15 mouse cellular contexts compared by ENCODE assay signal in the genomic region with DNA sequence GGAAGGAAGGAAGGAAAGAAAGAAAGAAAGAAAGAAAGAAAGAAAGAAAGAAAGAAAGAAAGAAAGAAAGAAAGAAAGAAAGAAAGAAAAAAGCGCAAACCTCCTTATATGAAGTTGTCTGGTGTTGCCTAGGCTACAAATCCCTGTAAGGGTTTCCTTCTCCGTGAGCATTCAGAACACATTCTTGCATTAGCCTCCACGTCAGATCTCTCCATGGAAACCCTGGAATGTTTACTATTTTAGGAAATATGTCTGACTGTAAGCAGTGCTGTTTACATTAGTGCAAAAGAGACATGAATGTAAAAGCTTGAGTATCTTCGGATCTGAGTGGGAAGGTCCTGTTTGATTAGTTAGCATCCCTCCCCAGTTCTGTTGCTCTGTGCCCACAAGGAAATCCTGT.
DNase-seq lines count a peak whose midpoint lies in the region; ATAC-seq and TF ChIP-seq lines count a peak whose summit lies in the region.
"Had no signal": no experiment of that assay in that cellular context is flagged by ENCODE, and none has a peak within 500 bp of the region (broad histone marks: within the 10 kb centered on the region; RNA-seq: fewer than 3 reads in every experiment).

No protein-coding gene starts in this region.

- TF ChIP-seq CTCF in embryonic fibroblast, embryonic 13.5 days (IDR thresholded peaks at IDR 0.05; ENCODE audit: borderline replicate concordance, insufficient read depth, low read length), result no peak

- no peak overlapping the region for H3K27ac ChIP-seq in hindbrain, embryonic 14.5 days
- no peak overlapping the region for H3K27ac ChIP-seq in hindbrain, embryonic 10.5 days
- H3K27ac ChIP-seq in midbrain, embryonic 14.5 days (replicated peaks; ENCODE audit: low read depth, low read length), result no peak overlapping the region
- no peak overlapping the region for H3K27ac ChIP-seq in midbrain, embryonic 15.5 days
- H3K27ac ChIP-seq in embryonic fibroblast, embryonic 13.5 days (ENCODE audit: insufficient read depth, low read length), result peak overlapping the region; percentile 40; the same call in 1 of the 2 replicates
- H3K27ac ChIP-seq: heart, adult 2 months; hindbrain, embryonic 15.5 days; liver, embryonic 13.5 days; neural tube, embryonic 15.5 days had no signal

- no peak overlapping the region for H3K4me3 ChIP-seq in hindbrain, embryonic 14.5 days (replicated peaks; ENCODE audit: low read length)
- H3K4me3 ChIP-seq in hindbrain, embryonic 10.5 days, result no peak overlapping the region
- no peak overlapping the region for H3K4me3 ChIP-seq in midbrain, embryonic 14.5 days (replicated peaks; ENCODE audit: low read depth, low read length)
- H3K4me3 ChIP-seq in midbrain, embryonic 15.5 days, result no peak overlapping the region
- H3K4me3 ChIP-seq in embryonic fibroblast, embryonic 13.5 days (ENCODE audit: insufficient read depth, low read length), result no peak overlapping the region
- H3K4me3 ChIP-seq: heart, adult 2 months; hindbrain, embryonic 15.5 days; liver, embryonic 13.5 days; neural tube, embryonic 15.5 days had no signal

- no peak for ATAC-seq in hindbrain, embryonic 14.5 days (ENCODE audit: low FRiP score)
- no peak for ATAC-seq in midbrain, embryonic 14.5 days (ENCODE audit: low FRiP score, low TSS enrichment)
- no peak; the same call in 1 of the 2 replicates for ATAC-seq in midbrain, embryonic 15.5 days (replicated peaks)

- no peak for TF ChIP-seq POLR2A in embryonic fibroblast, embryonic 13.5 days (IDR thresholded peaks at IDR 0.05; ENCODE audit: low read depth, low read length)

- H3K4me1 ChIP-seq in hindbrain, embryonic 14.5 days (replicated peaks; ENCODE audit: control insufficient read depth, insufficient read depth, low read length), result no peaks in the 10 kb centered on the region
- H3K4me1 ChIP-seq in hindbrain, embryonic 10.5 days (replicated peaks), result no peaks in the 10 kb centered on the region
- H3K4me1 ChIP-seq in midbrain, embryonic 14.5 days (ENCODE audit: control insufficient read depth, insufficient read depth, low read length), result no peaks in the 10 kb centered on the region
- no peaks in the 10 kb centered on the region for H3K4me1 ChIP-seq in midbrain, embryonic 15.5 days
- H3K4me1 ChIP-seq in embryonic fibroblast, embryonic 13.5 days (ENCODE audit: control insufficient read depth, insufficient read depth, low read length), result no peaks in the 10 kb centered on the region
- H3K4me1 ChIP-seq: hindbrain, embryonic 15.5 days; liver, embryonic 13.5 days; neural tube, embryonic 15.5 days had no signal

- H3K27me3 ChIP-seq in hindbrain, embryonic 14.5 days (ENCODE audit: control insufficient read depth, insufficient read depth, low read length), result no peaks in the 10 kb centered on the region
- H3K27me3 ChIP-seq in hindbrain, embryonic 10.5 days (ENCODE audit: insufficient read depth, poor library complexity, severe bottlenecking), result no peaks in the 10 kb centered on the region
- no peaks in the 10 kb centered on the region for H3K27me3 ChIP-seq in midbrain, embryonic 14.5 days (ENCODE audit: control insufficient read depth, insufficient read depth, low read length)
- H3K27me3 ChIP-seq in midbrain, embryonic 15.5 days (replicated peaks), result no peaks in the 10 kb centered on the region
- H3K27me3 ChIP-seq: hindbrain, embryonic 15.5 days; liver, embryonic 13.5 days; neural tube, embryonic 15.5 days had no signal

- H3K9me3 ChIP-seq in hindbrain, embryonic 14.5 days (ENCODE audit: control insufficient read depth, low read length), result no peaks in the 10 kb centered on the region
- H3K9me3 ChIP-seq in hindbrain, embryonic 10.5 days, result no peaks in the 10 kb centered on the region
- no peaks in the 10 kb centered on the region for H3K9me3 ChIP-seq in midbrain, embryonic 14.5 days (ENCODE audit: control insufficient read depth, low read length)
- H3K9me3 ChIP-seq in midbrain, embryonic 15.5 days, result no peaks in the 10 kb centered on the region
- H3K9me3 ChIP-seq: hindbrain, embryonic 15.5 days; liver, embryonic 13.5 days; neural tube, embryonic 15.5 days had no signal

- no peak overlapping the region for H3K9ac ChIP-seq in hindbrain, embryonic 14.5 days
- H3K9ac ChIP-seq in midbrain, embryonic 14.5 days (replicated peaks; ENCODE audit: low read length), result 0 out of 2 replicates have a peak overlapping the region, but pooled peaks have one; percentile 17
- no peak overlapping the region for H3K9ac ChIP-seq in midbrain, embryonic 15.5 days
- H3K9ac ChIP-seq: hindbrain, embryonic 15.5 days; liver, embryonic 13.5 days; neural tube, embryonic 15.5 days had no signal

- peak; percentile 42 for DNase-seq in hindbrain, embryonic 14.5 days (ENCODE audit: low spot score)
- DNase-seq in hindbrain, embryonic 10.5 days (ENCODE audit: low spot score), result no peak
- peak; percentile 68 for DNase-seq in midbrain, embryonic 14.5 days
- DNase-seq in telencephalon, adult 2 months (ENCODE audit: low read depth, low spot score), result peak; percentile 64
- no peak for DNase-seq in gastrocnemius, adult 8-10 months (ENCODE audit: low spot score in 2 of 2)
- DNase-seq: adrenal gland, postnatal 36 days; cerebellum, adult 11-12 months; embryo, embryonic 11 days; heart, adult 2 months; kidney, postnatal 10 days; liver, embryonic 13.5 days had no signal

- H3K4me2 ChIP-seq in hindbrain, embryonic 14.5 days (replicated peaks), result no peak overlapping the region
- H3K4me2 ChIP-seq in midbrain, embryonic 14.5 days (ENCODE audit: low read length), result no peak overlapping the region
- H3K4me2 ChIP-seq in midbrain, embryonic 15.5 days, result no peak overlapping the region
- H3K4me2 ChIP-seq: hindbrain, embryonic 15.5 days; liver, embryonic 13.5 days; neural tube, embryonic 15.5 days had no signal

- no peaks in the 10 kb centered on the region for H3K36me3 ChIP-seq in hindbrain, embryonic 14.5 days (replicated peaks; ENCODE audit: control insufficient read depth, insufficient read depth)
- H3K36me3 ChIP-seq in hindbrain, embryonic 10.5 days, result no peaks in the 10 kb centered on the region
- H3K36me3 ChIP-seq in midbrain, embryonic 14.5 days (ENCODE audit: control insufficient read depth, insufficient read depth, low read length), result no peaks in the 10 kb centered on the region
- H3K36me3 ChIP-seq in midbrain, embryonic 15.5 days (replicated peaks), result no peaks in the 10 kb centered on the region
- H3K36me3 ChIP-seq: hindbrain, embryonic 15.5 days; liver, embryonic 13.5 days; neural tube, embryonic 15.5 days had no signal

- WGBS in hindbrain, embryonic 14.5 days, result 38% methylated on average over 4 of the region's 4 CpGs
- 60% methylated on average over 4 of the region's 4 CpGs for WGBS in hindbrain, embryonic 10.5 days
- 23% methylated on average over 4 of the region's 4 CpGs for WGBS in midbrain, embryonic 14.5 days
- WGBS in midbrain, embryonic 15.5 days, result 18% methylated on average over 4 of the region's 4 CpGs

Comparison
In these comparisons a context has a peak if more than half of its experiments do, and no peak if none do; other contexts are left out.
1. DNase-seq: peak in hindbrain, embryonic 14.5 days (single experiment), midbrain, embryonic 14.5 days (single experiment) and telencephalon, adult 2 months (single experiment); none in hindbrain, embryonic 10.5 days (single experiment) and gastrocnemius, adult 8-10 months (0 of 2).